Mouse (Mus musculus) spleen, postnatal 36 days (tissue): Measurements from ENCODE around the gene Avpr1b.
"Not testable (repeated sequence)": the region's sequence is repeated elsewhere in the genome, so short reads cannot be mapped to it uniquely, and the experiment has no call there.

Source experiments
- DNase-seq, 2 experiments: peaks; one replicate each; pipeline ENCODE4 v3.0.0; 2022; ENCODE audit warnings: low spot score in 2 of 2, mixed read lengths in 1 of 2

The Avpr1b gene

DNA sequence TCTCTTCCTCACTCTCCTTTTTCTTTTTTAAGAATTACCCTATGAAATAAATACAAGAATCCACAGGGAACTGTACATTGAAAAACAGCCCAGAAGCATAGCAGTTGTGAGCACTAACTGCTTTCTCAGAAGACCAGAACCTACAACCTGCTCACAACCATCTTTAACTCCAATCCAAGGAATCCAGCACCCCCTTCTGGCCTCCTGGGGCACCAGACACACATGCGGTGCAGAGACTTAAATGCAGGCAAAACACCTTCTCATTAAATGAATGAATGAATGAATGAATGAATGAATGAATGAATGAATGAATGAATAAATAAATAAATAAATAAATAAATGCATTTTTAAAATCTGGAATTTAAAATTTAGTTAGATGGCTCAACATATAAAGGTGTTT, 19.5 kb downstream of the Avpr1b start:
- DNase-seq: no peak

DNA sequence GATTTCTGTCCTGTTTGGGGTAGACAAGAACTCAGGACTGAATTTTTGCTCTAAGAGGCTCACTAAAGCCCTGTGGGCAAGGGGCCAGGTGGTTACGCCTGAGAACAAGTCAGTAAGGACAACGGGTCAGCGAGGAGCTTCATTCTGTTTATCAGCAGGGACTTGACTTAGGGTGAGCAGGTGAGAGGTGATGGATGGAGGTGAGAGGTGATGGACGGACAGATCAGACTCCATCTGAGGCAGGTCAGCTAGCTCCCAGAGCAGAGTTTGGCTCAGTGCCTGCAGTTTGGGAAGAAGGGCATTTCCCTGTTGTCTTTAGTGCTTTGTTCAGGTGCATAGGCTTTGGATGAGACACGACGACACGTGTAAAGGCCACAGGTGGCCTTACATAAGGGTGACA, 20.3 kb downstream of the Avpr1b start:
- no peak for DNase-seq

DNA sequence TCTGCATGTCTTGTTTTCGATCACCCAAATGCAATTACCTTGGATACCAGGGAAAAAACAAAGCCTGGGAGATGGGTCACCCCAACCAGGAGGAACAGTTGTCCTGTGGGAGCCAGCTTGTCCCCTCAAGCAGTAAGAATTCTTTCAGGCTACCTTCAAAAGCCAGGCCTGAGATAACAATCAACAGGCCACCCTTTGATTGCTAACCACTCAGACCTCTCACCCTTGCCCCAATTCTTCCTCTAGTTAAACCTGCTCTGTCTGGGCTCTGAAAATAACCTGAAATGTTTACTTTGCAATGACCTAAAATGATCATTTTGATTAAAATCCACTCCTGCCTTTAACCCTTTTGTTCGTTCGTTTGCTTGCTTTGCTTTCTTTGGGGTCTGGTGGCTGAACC, 24.6 kb downstream of the Avpr1b start:
- DNase-seq: no peak

DNA sequence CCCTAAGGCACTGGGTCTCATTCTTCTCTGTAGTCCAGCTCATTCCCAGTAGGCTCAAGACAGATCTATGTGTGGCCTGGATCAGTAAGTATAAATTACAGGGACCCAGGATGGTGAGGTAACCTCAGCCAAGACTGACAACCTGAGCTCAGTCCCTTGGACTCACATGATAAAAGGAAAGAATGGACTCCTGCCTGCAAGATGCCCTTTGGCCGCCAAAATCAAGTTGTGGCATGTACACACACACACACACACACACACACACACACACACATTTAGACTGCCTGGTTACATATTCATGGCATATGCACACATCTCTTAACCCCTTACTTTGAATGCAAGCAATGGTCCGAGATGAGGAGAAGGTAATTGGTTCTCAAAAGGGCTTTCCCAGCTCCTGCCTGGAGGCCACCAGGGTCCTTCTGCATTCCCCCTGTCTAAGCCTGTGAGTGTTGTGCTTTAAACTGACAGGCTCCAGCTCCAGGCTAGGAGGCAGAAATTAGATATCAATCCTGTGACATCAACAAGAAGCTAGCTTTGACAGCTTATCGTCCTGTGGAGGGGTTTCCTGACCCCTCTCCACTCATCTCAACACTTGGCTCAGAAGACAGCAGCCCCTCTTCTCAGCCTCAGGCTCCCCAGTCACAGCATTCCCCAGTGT, 25.3 kb downstream of the Avpr1b start:
- no peak for DNase-seq

DNA sequence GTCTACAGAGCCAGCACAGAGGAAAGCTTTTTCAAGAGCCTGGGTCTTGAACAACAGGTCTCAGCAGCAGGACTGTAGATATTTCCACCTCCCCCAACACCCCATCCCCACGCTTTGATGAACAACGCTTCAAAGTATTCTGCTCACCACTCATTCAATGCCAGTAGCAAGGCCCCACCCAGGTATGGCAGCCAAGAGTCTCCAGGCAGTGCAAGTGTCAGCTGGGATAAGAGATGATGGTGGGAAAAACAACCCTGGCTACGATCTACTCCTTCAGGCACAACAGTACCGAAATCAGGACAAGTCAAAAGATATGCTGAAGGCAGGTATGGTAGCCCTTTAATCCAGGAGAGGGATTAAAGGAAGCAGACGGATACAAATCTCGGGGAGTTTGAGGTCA, 27.2 kb downstream of the Avpr1b start:
- DNase-seq: no peak

DNA sequence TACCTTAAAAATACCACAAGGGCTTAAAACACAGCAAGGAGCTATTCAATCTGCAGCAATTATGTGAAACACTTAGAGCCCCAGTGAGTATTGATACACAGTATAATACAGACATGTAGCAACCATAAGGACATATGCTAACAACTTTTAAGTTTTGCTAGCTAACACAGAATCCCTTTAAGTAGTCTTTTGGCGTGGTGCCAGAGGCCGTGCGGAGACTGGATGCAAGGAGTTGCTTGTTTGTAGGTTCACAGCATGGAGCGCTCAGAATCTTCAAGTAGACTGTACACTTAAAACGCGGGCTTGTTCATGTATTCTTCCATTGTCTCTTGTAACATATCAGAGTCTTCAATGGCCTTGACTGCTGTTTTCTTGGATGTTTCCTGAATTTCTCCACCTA, 33.2 kb downstream of the Avpr1b start:
- not testable (repeated sequence) for DNase-seq

DNA sequence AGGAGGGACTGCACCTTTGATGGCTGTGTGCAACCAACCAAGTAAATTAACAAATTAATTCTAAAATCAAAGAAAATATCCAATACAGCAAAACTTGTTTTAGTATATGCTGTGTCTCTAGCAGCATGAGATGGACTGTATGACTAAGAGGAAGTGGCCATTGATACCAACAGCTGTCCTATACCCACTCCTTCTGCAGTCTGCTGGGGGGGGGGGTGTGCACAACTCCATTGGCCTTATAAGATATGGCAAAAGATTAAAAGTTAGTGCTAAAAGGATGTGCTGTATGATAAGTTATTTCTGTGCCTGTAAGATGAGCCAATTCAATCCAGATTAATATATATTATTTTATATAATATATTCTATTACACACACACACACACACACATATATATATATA, 35.5 kb downstream of the Avpr1b start:
- DNase-seq: no peak

DNA sequence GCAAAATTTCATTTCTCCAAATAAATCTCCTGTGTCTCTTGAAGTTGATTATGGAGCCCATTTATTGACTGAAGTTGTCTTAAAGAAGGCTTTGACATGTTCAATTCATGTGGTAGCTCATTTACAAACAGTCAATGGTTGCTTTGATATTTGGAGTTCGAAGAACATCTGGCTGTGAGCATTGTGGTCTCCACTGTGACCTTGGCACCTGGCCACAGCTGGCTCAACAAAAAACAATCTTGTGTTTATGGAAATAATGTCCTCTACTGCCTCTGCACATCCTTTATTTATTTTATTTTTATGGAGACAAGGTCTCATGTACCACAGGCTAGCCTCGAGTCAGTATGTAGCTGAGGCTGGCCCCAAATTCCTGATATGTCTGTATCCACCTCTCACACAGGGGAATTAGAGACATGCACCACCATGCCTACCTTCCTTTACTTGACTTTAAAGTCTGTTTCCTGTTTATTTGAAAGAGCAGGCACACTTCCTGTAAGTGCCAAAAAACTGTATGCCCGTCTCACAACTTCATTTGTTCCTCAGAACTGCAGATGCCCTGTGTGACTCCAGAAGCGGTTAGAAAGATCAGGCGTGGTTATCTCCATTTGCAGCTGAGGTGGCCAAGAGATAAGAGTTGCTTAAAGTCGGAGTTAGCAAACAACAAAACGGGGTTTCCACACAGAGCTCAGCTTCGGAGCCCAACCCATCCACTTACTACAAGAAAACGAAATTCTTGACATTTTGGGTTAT, 38.9 kb downstream of the Avpr1b start, which contains the start of gene Ctse:
Gene Ctse (plus strand): TSS at position 516 of the 750 bp plus-strand sequence.
- peak; percentile 67 to 82 for DNase-seq

DNA sequence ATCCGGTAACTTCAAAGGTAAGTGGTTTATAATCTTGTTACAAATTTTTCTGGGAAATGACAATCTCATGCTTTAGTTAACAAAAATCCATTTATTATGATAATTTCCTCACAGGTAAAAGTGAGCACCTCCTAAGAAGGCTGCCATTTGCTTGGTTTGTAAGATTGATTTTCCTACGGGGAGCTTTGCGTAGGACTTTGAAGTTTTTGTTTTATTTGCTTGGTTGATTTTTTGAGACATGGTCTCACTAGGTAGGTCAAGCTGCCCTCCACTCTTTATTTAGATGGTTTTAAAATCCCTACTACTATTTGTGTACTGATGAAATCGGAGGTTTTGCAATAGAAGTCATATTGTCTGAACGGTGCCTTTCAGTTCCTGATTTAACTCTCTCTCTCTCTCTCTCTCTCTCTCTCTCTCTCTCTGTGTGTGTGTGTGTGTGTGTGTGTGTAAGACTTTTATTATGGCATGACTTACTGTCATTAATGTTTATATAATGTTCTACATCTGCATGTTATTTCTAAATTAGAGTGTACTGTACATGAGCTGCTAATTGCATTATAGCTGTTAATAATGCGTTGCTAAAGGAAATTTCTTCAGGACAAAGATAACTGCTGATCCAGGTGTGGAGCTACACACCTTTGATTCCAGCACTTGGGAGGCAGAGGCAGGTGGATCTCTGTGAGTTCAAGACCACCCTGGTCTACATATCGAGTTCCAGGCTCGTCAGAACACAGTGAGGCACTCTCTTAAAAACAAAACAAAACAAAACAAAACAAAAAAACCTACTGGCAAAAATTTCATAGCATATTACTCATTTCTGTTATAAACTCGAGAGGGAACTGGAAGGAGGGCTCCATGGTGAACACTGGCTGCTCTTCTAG, 39.7 kb downstream of the Avpr1b start:
- no peak for DNase-seq

DNA sequence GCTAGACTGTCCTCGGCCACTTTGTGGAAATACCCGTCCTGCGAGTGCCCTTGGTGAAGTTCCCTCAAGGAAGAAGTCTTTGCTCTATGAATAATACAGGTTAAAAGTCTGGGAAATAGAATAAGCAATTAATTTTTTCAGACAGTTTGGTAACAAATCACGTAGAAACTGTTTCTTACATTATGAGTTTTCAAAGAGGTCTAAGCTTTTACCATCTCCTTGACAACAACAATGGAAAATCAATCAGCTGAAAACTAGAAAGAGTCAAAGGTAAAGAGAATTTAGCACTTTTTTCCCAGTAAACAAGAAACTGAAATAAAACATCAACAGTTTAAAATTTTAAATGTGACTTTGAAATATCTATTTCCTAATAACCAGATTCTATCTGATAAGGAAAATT, 41.0 kb downstream of the Avpr1b start:
- DNase-seq: no peak

DNA sequence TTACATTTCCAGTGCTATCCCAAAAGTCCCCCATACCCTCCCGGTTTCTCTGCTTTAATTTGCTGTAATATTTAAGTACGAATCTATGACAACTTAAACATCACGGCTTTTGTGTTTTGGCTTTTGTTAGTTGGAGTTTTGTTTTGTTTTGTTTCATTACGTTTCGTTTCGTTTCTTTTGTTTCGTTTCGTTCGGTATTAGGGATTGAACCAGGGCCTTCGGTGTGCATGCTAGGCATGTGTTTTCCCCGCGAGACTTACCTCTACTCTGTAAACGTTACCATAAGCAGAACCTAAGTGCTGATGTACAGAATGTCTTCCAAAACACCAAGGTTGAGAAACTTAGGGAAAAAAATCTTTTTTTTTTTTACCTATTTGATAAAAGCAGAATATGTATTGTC, 42.5 kb downstream of the Avpr1b start:
- DNase-seq: peak in 1 of 2 experiments; percentile 0

DNA sequence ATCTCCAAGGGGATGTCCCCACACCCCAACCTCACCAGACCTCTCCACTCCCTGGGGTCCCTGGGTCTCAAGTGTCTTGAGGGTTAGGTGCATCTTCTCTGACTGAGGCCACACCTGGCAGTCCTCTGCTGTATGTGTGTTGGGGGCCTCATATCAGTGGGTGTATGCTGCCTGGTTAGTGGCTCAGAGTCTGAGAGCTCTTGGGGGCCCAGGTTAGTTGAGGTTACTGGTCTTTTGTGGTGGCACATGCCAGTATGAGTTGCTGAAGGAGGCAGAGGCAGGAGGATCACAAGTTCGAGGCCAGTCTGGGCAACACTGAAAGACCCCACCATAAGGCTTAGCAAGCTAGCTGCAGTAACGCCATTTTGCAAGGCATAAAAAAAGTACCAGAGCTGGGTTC, 43.2 kb downstream of the Avpr1b start:
- peak in 1 of 2 experiments; percentile 0 for DNase-seq

DNA sequence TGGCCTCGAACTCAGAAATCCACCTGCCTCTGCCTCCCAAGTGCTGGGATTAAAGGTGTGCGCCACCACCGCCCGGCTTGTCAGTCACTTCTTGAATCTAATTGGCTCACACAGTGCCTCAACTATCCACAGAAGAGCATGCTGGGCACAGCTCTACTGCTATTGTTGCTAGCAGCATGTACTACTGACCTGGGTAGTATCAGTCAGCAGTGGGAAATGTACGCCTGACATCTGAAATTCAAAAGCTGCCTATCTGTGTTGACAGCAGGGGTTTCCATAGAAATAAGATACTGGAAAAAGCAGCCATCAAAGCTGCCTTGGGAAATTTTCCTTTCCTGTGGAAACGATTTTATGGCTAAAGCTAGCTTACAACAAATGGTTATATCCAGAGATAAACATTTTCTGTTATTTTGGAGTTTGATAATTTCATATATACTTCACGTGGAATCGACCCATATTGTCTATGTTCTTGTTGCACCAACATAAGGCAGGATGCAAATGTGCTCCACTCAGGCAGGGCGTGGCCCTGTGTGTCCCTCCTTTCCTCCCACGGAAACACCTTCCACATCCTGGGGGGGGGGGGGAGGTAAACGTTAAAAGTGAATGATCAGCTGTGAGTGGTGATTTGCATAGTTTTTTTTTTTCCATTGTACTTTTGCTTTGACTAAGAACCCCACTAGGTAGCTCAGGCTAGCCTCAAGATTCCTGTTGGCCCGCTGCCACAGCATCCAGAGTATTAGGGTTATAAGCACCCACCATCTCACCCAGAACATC, 53.8 kb downstream of the Avpr1b start:
- peak; percentile 45 to 63 for DNase-seq

DNA sequence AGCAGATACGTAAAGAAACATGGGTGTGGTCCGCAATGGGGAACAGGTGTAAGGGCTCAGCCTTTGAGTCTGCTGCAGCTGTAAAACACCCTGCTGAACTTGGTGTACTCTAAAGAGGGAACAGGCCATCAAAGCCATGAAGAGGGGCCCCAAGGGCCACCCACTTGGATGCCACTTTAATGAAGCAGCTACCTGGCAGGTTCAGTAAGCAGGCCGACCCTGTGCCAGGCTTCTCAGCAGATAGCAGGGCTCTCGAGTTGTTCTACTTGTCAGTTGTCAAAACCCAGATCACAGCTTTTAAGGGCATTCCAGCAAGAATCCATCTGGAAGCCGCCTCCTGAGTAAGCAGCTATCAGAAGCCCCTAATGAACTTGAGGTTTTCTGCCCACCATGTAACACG, 56.6 kb downstream of the Avpr1b start:
- DNase-seq: no peak

DNA sequence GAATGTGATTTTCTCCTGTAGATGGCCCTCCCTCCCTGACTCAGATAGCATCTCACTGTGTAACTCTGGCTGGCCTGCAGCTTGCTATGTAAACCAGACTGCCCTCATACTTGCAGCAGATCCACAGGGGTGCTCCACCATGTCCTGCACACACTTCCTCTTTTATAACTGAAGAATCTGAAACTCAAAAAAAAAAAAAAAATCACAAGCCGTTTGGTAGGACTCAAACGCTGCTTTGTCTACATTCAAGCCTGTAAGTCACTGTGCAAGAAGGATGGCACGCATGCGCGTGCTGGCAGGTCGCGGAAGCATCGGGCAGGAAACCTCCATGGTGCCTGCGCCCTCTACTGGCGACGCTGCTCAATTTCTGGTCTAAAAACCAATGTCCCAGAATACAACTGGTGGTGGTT, 58.9 kb downstream of the Avpr1b start:
- DNase-seq: peak; percentile 91 to 96

DNA sequence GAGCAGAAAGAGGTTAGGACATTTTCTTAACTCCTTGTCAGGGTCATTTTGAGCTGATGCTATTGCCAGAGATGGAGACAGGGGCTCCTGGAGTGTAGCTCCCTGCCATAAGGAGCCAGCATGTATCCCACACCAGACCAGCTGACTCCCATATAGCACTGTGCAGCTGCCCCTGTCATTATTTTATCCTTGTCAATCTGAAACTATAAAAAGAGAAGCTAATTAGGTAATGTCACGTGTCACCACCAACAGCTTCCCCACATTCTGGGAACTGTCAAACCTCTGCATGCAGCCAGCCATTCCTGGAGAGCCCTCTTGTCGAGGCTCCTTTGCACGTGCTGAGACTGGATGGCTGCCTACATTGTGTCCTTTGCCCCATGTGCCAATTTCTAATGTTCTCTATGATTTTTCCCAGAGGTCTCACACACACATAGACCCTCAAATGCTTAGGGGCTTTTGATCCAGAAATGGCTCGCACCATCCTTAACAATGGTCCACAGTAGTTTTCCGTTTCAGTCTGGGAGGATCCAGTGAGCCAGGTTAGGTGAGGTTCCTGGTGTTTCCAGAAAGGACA, 60.6 kb downstream of the Avpr1b start:
- DNase-seq: no peak

DNA sequence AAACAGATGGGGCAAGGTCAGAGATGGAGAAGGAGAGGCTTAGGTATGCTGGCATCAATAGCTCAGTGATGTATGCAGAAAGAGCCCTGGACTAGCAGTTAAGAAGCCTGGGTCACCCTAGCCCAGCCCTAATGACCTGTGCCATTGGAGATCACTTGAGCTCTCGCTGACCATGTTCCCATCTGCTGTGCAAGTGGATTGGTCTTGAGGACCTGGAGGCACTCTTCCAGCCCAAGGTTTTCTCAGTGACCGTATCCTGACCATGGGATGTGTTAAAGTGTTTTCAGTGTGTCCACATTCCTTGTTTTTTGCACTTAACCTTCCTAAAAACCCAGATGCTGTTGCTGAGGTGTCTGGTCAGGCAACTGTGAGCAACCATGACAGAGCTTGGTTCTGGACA, 61.2 kb downstream of the Avpr1b start:
- no peak for DNase-seq

DNA sequence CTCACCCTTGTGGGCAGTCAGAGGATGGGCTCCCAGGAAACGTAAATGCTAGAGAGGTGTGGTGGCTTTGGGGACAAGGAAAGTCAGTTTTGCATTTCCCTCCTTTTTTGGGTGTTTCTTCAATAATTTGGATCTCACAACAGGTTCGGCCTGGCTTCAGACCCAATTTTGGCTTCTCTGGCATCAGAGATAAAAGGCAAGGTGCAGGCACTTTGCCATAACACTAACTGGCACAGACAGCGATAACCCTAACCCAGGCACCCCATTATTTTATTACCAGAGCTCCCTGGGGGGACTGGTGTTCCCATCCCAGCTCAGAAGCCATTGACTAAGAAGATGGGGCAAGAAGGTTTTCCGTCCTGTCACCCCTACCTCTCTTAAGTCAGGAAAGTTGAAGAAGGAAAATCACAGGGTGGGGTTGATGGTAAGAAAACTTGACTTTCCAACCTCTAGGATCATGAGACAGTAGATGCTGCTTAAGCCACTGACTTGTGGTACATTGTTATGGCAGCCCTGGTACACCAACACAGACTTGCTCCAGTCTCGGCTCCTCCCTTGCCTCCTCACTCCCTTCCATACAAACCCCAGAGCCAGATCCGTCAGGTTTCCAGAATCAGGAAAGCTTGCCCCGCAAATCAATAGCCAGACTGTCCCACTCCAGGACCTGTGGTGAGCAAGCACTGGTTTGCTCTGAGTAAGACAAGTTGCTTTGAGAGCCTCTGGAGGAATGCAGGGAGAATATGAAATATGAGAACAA, 61.9 kb downstream of the Avpr1b start:
- DNase-seq: peak; percentile 27 to 64
